Mouse (Mus musculus): Measurements from ENCODE around the gene Cenpj. TPM values are rescaled to one million over a fixed set of nuclear protein-coding genes. Genes with fewer than 3 reads are reported as not detected.

Cenpj gene
- total RNA-seq, 2 experiments from 2014 or later: 19.3 to 25.9 TPM

DNA sequence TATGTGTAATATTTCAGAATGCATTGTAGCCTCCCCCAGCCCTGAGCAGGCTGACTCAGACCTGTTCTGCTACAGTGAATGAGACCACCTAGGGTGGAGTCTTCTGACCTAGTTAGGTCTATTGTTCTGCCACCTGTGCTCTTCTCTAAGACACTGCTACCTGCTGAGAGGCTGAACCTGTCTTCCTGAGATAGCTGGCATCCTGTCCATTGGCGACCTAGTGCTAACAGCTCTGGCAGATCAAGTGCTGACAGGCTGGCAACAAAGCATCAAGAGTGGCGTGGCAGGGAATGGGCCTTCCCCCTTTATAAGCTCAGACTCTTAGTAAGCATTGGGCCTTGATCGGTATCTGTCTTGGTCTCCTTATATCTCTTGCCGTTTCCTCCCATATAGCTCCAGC, 24.3 kb downstream of the Cenpj start:
- no peak for ATAC-seq (replicated peaks; ENCODE audit: poor library complexity)

DNA sequence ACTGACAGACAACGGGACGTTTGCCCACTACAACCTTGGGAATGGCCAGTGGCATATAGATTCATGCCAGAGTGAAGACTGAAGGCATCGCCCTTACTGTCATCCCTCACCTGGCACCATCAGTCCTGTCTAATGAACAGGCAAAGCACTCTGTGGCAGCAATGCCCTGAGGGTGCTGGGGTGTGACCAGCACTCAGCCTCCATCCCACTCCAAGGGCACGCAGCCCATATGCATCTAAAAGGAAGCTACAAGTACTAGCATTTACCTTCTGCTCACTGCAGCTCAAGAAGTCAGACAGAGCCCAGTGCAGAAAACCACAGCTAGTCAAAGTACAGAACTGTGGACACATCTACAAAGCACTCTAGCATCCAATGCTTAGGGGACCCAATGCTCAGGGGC, 29.7 kb downstream of the Cenpj start:
- ATAC-seq (replicated peaks; ENCODE audit: poor library complexity): no peak

DNA sequence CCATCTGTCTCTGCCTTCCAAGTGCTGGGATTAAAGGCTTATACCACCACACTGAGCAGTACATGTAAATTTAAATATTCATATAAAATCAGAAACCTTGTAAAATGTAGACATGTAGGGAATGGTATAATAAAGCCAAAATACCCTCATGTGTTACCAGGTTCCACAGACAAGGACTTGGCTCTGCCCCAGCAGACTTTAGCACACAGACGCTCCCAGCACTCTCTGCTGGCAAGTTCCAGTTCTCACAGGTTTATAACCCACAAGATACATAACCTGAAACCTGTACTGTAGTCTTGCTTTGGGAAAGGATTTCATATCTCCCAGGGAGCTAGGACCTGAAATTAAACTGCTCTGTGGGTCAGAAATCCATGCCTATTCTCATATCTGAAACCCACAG, 30.3 kb downstream of the Cenpj start:
- ATAC-seq (replicated peaks; ENCODE audit: poor library complexity): no peak

DNA sequence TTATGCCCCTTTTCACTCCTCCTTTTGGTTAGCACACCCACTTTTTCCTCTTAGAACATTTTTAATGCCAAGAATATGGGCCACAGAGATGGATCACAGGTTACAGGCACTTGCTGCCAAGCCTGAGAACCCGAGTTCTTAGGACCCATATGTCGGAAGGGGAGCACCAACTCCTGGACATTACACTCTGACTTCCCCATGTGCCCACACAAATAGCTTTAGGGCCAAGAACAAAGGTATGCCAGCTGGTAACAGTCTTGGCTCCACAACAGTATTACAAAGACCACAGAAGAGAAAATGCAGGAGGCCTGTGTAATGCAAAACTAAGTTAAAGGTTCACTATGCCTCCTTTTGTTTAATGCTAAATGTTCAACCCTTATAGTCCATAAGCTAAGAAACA, 44.4 kb downstream of the Cenpj start:
- ATAC-seq (replicated peaks; ENCODE audit: poor library complexity): no peak

DNA sequence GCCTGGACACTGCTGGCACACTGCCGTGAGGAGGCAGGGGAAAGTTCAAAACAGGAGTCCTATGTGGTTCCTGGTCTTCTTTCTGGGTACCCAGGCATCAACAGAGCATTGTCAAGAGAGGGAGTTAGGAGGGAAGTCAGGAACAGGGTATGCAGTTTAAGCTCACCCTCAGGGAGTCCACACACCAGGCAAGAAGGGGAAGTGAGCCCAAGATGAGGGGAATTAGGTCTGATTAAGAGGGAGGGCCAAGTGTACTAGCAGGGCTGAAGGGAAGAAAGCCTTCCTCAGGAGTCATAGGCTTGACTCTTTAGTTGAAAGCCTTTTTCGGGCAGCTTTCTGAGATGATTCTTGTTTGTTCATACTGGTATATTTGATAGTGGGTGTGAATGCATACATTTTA, 60.5 kb downstream of the Cenpj start:
- ATAC-seq (replicated peaks; ENCODE audit: poor library complexity): peak; percentile 70

DNA sequence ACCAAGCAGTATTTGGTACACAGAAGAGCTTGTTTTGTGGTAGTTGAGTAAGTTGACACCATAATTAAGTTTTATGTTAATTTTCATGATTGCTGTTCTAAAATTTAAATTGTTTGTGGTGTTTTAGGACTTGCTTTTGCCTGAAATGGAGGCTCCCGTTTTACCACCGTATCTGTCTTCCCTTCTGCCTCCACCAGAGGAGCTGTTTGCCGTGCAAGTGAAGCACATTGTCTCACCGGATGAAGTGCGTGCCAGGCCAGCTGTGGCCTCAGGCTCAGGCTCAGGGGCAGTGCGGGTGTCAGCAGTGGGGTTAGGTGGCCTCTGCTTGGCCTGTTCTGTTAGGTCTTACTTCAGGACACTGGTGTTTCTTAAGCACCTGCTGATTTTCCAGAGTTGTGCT, 63.1 kb downstream of the Cenpj start:
- ATAC-seq (replicated peaks; ENCODE audit: poor library complexity): peak; percentile 74

DNA sequence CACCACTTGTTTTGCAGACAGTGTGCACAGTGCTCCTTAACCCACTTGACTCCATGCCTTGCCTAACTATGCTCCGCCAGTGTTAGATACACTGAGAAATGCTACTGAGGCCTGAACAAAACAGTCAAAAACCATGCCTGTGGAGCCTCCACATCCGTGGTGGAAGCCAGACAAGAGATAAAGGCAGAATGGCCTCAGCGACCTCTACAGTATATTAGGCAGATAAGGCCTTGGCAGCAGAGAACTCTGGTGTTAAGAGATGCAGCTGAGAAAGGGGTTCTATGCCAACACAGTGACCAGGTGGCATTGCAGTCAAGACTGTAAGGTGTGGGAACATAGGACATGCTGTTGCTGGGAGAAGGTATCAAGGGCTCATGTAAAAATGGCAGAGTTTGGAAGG, 68.5 kb downstream of the Cenpj start:
- peak; percentile 55 for ATAC-seq (replicated peaks; ENCODE audit: poor library complexity)

DNA sequence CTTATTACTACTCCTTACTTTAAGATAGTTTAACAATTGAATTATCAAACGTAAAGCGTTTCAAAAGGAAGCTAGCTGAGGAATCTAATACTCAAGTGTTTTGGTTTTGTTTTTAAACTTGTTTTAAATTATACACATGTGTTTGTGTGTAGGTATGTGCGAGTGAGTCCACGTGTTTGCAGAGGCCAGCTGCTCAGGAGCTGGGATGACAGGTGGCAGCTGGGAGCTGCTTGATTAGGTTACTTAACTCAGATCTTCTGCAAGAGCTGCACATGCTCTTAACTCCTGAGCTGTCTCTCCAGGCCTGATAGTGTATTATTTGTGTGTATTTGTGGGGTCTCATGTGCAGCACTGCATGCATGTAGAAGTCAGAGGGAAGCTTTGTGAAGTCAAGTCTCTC, 72.8 kb downstream of the Cenpj start:
- ATAC-seq (replicated peaks; ENCODE audit: poor library complexity): no peak

DNA sequence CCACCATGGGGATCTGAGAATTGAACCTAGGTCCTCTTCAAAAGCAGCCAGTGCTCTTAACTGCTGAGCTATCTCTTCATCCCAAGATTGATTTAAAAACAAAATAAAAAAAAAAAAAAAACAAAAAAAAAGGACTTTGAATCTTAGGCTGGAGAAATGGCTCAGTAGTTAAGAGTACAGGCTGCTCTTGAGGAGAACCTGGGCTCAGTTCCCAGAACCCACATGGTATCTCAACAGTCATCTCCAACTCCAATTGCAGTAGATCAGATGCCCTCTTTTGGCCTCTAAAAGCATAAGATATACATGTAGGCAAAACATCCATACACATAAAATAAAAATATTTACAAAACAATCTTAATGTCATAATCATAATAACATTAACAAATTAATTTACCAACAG, 85.4 kb downstream of the Cenpj start:
- ATAC-seq (replicated peaks; ENCODE audit: poor library complexity): no peak

Other genes with a start within 250 kb of the Cenpj start
- gene Atp12a, start 210.4 kb downstream of the Cenpj start, total RNA-seq (2015): not detected in 2 replicates
- not detected in 2 replicates for gene Atp12a, start 210.4 kb downstream of the Cenpj start, total RNA-seq (2017)
- gene Rnf17, start 172.8 kb downstream of the Cenpj start, total RNA-seq (2015): 4.4 and 6.4 TPM in 2 replicates
- gene Rnf17, start 172.8 kb downstream of the Cenpj start, total RNA-seq (2017): 3.5 and 7.8 TPM in 2 replicates
- 32.5 and 36.2 TPM in 2 replicates for gene Parp4, start 194 bp upstream of the Cenpj start, total RNA-seq (2015)
- 5.7 and 6.2 TPM in 2 replicates for gene Parp4, start 194 bp upstream of the Cenpj start, total RNA-seq (2017)
- 45.3 and 51.4 TPM in 2 replicates for gene Mphosph8, start 92.8 kb upstream of the Cenpj start, total RNA-seq (2015)
- 25.0 and 37.5 TPM in 2 replicates for gene Mphosph8, start 92.8 kb upstream of the Cenpj start, total RNA-seq (2017)
- 49.9 and 53.3 TPM in 2 replicates for gene Pspc1, start 202.9 kb upstream of the Cenpj start, total RNA-seq (2015)
- gene Pspc1, start 202.9 kb upstream of the Cenpj start, total RNA-seq (2017): 119 and 174 TPM in 2 replicates
- 22.1 and 27.1 TPM in 2 replicates for gene Zmym5, start 236.3 kb upstream of the Cenpj start, total RNA-seq (2015)
- 14.5 and 19.8 TPM in 2 replicates for gene Zmym5, start 236.3 kb upstream of the Cenpj start, total RNA-seq (2017)

Data from megakaryocyte progenitor cell, adult 5-6 weeks (primary cell).